Comparison of ENCODE assay signal across 8 mouse cellular contexts in the genomic region with DNA sequence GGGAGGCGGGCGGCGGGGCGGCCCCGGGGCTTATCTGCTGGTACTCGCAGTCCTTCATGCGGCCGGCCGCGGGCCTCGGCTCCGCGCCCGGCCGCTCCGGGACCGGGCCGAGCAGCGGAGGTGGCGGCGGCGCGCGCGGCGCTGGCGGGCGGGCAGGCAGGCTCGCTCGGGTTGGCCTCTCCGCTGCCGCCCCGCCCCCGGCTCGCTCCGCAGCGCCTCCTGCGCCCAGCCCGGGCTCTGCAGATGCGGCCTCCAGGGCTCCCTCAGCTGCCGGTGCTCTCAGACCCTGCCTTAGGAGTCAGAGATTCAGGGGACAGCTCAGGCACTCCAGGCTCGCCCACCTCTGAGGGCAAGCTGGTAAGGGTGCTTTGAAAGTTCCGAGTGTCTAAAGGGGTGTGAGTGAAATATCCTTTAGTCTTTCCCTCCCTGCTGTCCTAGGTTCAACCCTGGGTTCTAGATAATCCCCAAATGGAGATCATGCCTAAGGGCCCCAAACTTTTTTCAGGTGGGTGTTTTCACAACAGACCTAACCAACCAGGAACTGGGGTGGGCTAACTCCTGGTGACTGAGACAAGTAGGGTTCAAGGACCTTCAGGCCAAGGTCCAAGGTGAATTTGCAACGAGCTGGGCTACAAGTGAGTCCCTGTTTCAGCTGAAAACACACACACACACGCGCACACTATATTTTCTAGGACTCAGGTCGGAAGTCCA. TPM values are rescaled to one million over a fixed set of nuclear protein-coding genes. Genes with fewer than 3 reads are reported as not detected.
DNase-seq lines count a peak whose midpoint lies in the region; ATAC-seq and TF ChIP-seq lines count a peak whose summit lies in the region.

No protein-coding gene starts in this region.

- ATAC-seq in hindbrain, postnatal 0 days, result peak; percentile 92
- ATAC-seq in megakaryocyte progenitor cell, adult 5-6 weeks (replicated peaks; ENCODE audit: poor library complexity), result peak; percentile 95

- H3K36me3 ChIP-seq in hindbrain, postnatal 0 days (ENCODE audit: insufficient read depth, low read length), result no peaks in the 10 kb centered on the region

- no peaks in the 10 kb centered on the region for H3K9me3 ChIP-seq in hindbrain, postnatal 0 days (ENCODE audit: low read length)

- H3K4me2 ChIP-seq in hindbrain, postnatal 0 days (ENCODE audit: low read depth, low read length), result peak overlapping the region; percentile 89

- peak overlapping the region; percentile 87 for H3K27ac ChIP-seq in gastrocnemius, adult 2 months
- H3K27ac ChIP-seq in hindbrain, postnatal 0 days, result peak overlapping the region; percentile 82

- intact Hi-C loops in gastrocnemius, adult 2 months (cut with DNase I), result no loop called here

- 20% methylated on average over 19 of the region's 47 CpGs for WGBS in hindbrain, postnatal 0 days

- peak overlapping the region; percentile 91 for H3K9ac ChIP-seq in hindbrain, postnatal 0 days (replicated peaks; ENCODE audit: low read length)

- peak; percentile 92 for DNase-seq in T-cell, adult 2 months (ENCODE audit: low spot score)
- peak; percentile 82 to 92 for DNase-seq in cerebellum, postnatal 4 days (ENCODE audit: low spot score in 2 of 2)
- peak; percentile 94 for DNase-seq in gastrocnemius, adult 2 months
- DNase-seq in hindbrain, postnatal 0 days (ENCODE audit: low spot score), result peak; percentile 91
- DNase-seq in left cerebral cortex, adult 8-10 months (ENCODE audit: low spot score in 2 of 2), result peak; percentile 72 to 78
- peak; percentile 88 to 91 for DNase-seq in right cerebral cortex, postnatal 10 days (ENCODE audit: low spot score in 2 of 2)
- peak; percentile 93 for DNase-seq in urinary bladder, postnatal 25 days (ENCODE audit: low spot score)

- no peaks in the 10 kb centered on the region for H3K27me3 ChIP-seq in hindbrain, postnatal 0 days (ENCODE audit: insufficient read depth, low read length)

- H3K4me3 ChIP-seq in gastrocnemius, adult 2 months, result peak overlapping the region; percentile 88
- peak overlapping the region; percentile 90 for H3K4me3 ChIP-seq in hindbrain, postnatal 0 days (ENCODE audit: low read length)

- peaks cover 19% of the 10 kb centered on the region for H3K4me1 ChIP-seq in hindbrain, postnatal 0 days (ENCODE audit: insufficient read depth, low read length)

- TF ChIP-seq CTCF in gastrocnemius, adult 2 months (IDR thresholded peaks at IDR 0.05), result peak; percentile 80
- TF ChIP-seq CTCF in hindbrain, postnatal 0 days (IDR thresholded peaks at IDR 0.05; ENCODE audit: low read depth), result peak; percentile 61

RNA-seq across cellular contexts. Expression of gene Zdhhc18, which starts 16.5 kb away (rescaled TPM):
- 10 to 100 TPM; 25.4 to 32.3 TPM for total RNA-seq in gastrocnemius, adult 2 months (2021)
- total RNA-seq in hindbrain, postnatal 0 days (2014; rRNA removed), result 17.4 and 22.6 TPM in 2 replicates
- 8.2 and 10.2 TPM in 2 replicates for polyA plus RNA-seq in hindbrain, postnatal 0 days (2015; fragmentation: Nextera tagmentation; extraction: Ambion mirVana)
- total RNA-seq in left cerebral cortex, adult 8-10 months (2022), result 10 to 100 TPM; 33.8 to 57.7 (median 44.6) TPM
- 16.2 and 27.0 TPM in 2 replicates for total RNA-seq in megakaryocyte progenitor cell, adult 5-6 weeks (2015)
- total RNA-seq in megakaryocyte progenitor cell, adult 5-6 weeks (2017), result 7.8 and 11.5 TPM in 2 replicates

RNA-seq across cellular contexts. Expression of gene Sfn, which starts 31.5 kb away (rescaled TPM):
- 1 to 10 TPM; 1.1 to 1.5 TPM for total RNA-seq in gastrocnemius, adult 2 months (2021)
- 1.1 and 2.8 TPM in 2 replicates for total RNA-seq in hindbrain, postnatal 0 days (2014; rRNA removed)
- 1.2 and 1.4 TPM in 2 replicates for polyA plus RNA-seq in hindbrain, postnatal 0 days (2015; fragmentation: Nextera tagmentation; extraction: Ambion mirVana)
- 1 to 10 TPM; 1.6 to 2.2 (median 1.8) TPM for total RNA-seq in left cerebral cortex, adult 8-10 months (2022)
- total RNA-seq in megakaryocyte progenitor cell, adult 5-6 weeks (2015), result 3.6 and 3.7 TPM in 2 replicates
- 2.9 and 4.7 TPM in 2 replicates for total RNA-seq in megakaryocyte progenitor cell, adult 5-6 weeks (2017)

RNA-seq across cellular contexts. Expression of gene Pigv, which starts 39.0 kb away (rescaled TPM):
- 10 to 100 TPM; 10.4 to 11.7 TPM for total RNA-seq in gastrocnemius, adult 2 months (2021)
- total RNA-seq in hindbrain, postnatal 0 days (2014; rRNA removed), result 11.3 and 13.4 TPM in 2 replicates
- 13.0 and 14.0 TPM in 2 replicates for polyA plus RNA-seq in hindbrain, postnatal 0 days (2015; fragmentation: Nextera tagmentation; extraction: Ambion mirVana)
- total RNA-seq in left cerebral cortex, adult 8-10 months (2022), result 10 to 100 TPM in 2 of 4 experiments, 1 to 10 TPM in 2; 8.4 to 10.9 (median 9.9) TPM
- 5.1 and 8.5 TPM in 2 replicates for total RNA-seq in megakaryocyte progenitor cell, adult 5-6 weeks (2015)
- total RNA-seq in megakaryocyte progenitor cell, adult 5-6 weeks (2017), result 5.0 and 5.2 TPM in 2 replicates

RNA-seq across cellular contexts. Expression of gene Gpn2, which starts 49.3 kb away (rescaled TPM):
- 1 to 10 TPM; 4.9 to 6.3 TPM for total RNA-seq in gastrocnemius, adult 2 months (2021)
- total RNA-seq in hindbrain, postnatal 0 days (2014; rRNA removed), result 20.0 and 32.2 TPM in 2 replicates
- 16.9 and 18.6 TPM in 2 replicates for polyA plus RNA-seq in hindbrain, postnatal 0 days (2015; fragmentation: Nextera tagmentation; extraction: Ambion mirVana)
- total RNA-seq in left cerebral cortex, adult 8-10 months (2022), result 10 to 100 TPM; 10.4 to 12.4 (median 11.3) TPM
- total RNA-seq in megakaryocyte progenitor cell, adult 5-6 weeks (2015), result 17.1 and 21.6 TPM in 2 replicates
- 17.5 and 22.2 TPM in 2 replicates for total RNA-seq in megakaryocyte progenitor cell, adult 5-6 weeks (2017)

RNA-seq across cellular contexts. Expression of gene Gpatch3, which starts 58.9 kb away (rescaled TPM):
- total RNA-seq in gastrocnemius, adult 2 months (2021), result 1 to 10 TPM; 3.0 to 3.2 TPM
- total RNA-seq in hindbrain, postnatal 0 days (2014; rRNA removed), result 8.3 and 8.8 TPM in 2 replicates
- 6.1 and 6.3 TPM in 2 replicates for polyA plus RNA-seq in hindbrain, postnatal 0 days (2015; fragmentation: Nextera tagmentation; extraction: Ambion mirVana)
- total RNA-seq in left cerebral cortex, adult 8-10 months (2022), result 1 to 10 TPM; 6.8 to 8.9 (median 7.4) TPM
- total RNA-seq in megakaryocyte progenitor cell, adult 5-6 weeks (2015), result 1.6 and 2.9 TPM in 2 replicates
- total RNA-seq in megakaryocyte progenitor cell, adult 5-6 weeks (2017), result 14.9 and 28.7 TPM in 2 replicates

Comparison
In these comparisons a context has a peak if more than half of its experiments do, and no peak if none do; other contexts are left out.
1. Peak in every context shown above with its lines: DNase-seq, ATAC-seq, H3K4me3 ChIP-seq and H3K27ac ChIP-seq.